19 mouse cellular contexts compared by ENCODE assay signal in the genomic region with DNA sequence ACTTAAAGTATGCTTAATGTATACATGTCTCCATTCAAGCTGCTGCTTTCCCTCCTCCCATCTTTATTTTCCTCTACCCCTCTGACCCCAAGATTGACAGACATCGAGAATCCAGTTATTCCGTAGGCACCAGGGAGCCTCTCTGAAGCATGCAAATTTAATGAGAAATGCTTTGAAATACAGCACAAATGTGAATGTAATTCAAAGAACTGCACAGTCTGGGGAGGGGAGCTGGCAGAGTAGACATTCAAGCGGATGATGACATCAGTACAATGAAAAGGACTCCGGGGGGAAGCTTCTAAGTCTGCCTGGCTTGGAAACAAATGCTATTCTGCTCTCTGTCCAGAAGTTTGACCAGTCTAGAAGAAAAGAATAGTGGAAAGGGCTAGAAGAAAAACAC. TPM values are rescaled to one million over a fixed set of nuclear protein-coding genes. Genes with fewer than 3 reads are reported as not detected.
DNase-seq lines count a peak whose midpoint lies in the region; ATAC-seq lines count a peak whose summit lies in the region.
"Had no signal": no experiment of that assay in that cellular context is flagged by ENCODE, and none has a peak within 500 bp of the region (broad histone marks: within the 10 kb centered on the region; RNA-seq: fewer than 3 reads in every experiment).

No protein-coding gene starts in this region.

- no peaks in the 10 kb centered on the region for H3K36me3 ChIP-seq in midbrain, embryonic 14.5 days (ENCODE audit: control insufficient read depth, insufficient read depth, low read length)
- H3K36me3 ChIP-seq in midbrain, embryonic 15.5 days (replicated peaks) = no peaks in the 10 kb centered on the region
- H3K36me3 ChIP-seq in forebrain, embryonic 12.5 days (replicated peaks) = no peaks in the 10 kb centered on the region
- no peaks in the 10 kb centered on the region for H3K36me3 ChIP-seq in forebrain, embryonic 15.5 days
- H3K36me3 ChIP-seq in heart, embryonic 12.5 days = no peaks in the 10 kb centered on the region
- H3K36me3 ChIP-seq: embryonic facial prominence, embryonic 12.5 days; hindbrain, embryonic 10.5 days; hindbrain, embryonic 15.5 days had no signal

- H3K27me3 ChIP-seq in midbrain, embryonic 14.5 days (ENCODE audit: control insufficient read depth, insufficient read depth, low read length) = no peaks in the 10 kb centered on the region
- H3K27me3 ChIP-seq in midbrain, embryonic 15.5 days (replicated peaks) = no peaks in the 10 kb centered on the region
- no peaks in the 10 kb centered on the region for H3K27me3 ChIP-seq in forebrain, embryonic 12.5 days
- H3K27me3 ChIP-seq in forebrain, embryonic 15.5 days = no peaks in the 10 kb centered on the region
- 0 out of 2 replicates have a peak, but pooled peaks cover 5% of the 10 kb centered on the region for H3K27me3 ChIP-seq in heart, embryonic 12.5 days (replicated peaks)
- H3K27me3 ChIP-seq: embryonic facial prominence, embryonic 12.5 days; hindbrain, embryonic 15.5 days had no signal

- no peaks in the 10 kb centered on the region for H3K9me3 ChIP-seq in midbrain, embryonic 14.5 days (ENCODE audit: control insufficient read depth, low read length)
- no peaks in the 10 kb centered on the region for H3K9me3 ChIP-seq in midbrain, embryonic 15.5 days
- H3K9me3 ChIP-seq in forebrain, embryonic 12.5 days = no peaks in the 10 kb centered on the region
- H3K9me3 ChIP-seq in forebrain, embryonic 15.5 days = no peaks in the 10 kb centered on the region
- no peaks in the 10 kb centered on the region for H3K9me3 ChIP-seq in heart, embryonic 12.5 days (replicated peaks)
- H3K9me3 ChIP-seq: embryonic facial prominence, embryonic 12.5 days; hindbrain, embryonic 10.5 days; hindbrain, embryonic 15.5 days had no signal

- H3K4me3 ChIP-seq in midbrain, embryonic 14.5 days (replicated peaks; ENCODE audit: low read depth, low read length) = no peak overlapping the region
- no peak overlapping the region for H3K4me3 ChIP-seq in midbrain, embryonic 15.5 days
- H3K4me3 ChIP-seq in forebrain, embryonic 12.5 days (replicated peaks) = no peak overlapping the region
- H3K4me3 ChIP-seq in forebrain, embryonic 15.5 days = no peak overlapping the region
- no peak overlapping the region for H3K4me3 ChIP-seq in heart, embryonic 12.5 days
- H3K4me3 ChIP-seq: embryonic facial prominence, embryonic 12.5 days; hindbrain, embryonic 10.5 days; hindbrain, embryonic 15.5 days had no signal

- peak; percentile 23 for DNase-seq in midbrain, embryonic 14.5 days
- DNase-seq in retina, postnatal 1 day = peak; percentile 2
- DNase-seq in kidney, postnatal 36 days = no peak
- DNase-seq: adrenal gland, adult 8-10 months; cerebellum, adult 11-12 months; cerebellum, adult 9-10 months; cerebellum, postnatal 25 days; gastrocnemius, postnatal 36 days; heart, adult 18-20 months had no signal

- no peak for ATAC-seq in midbrain, embryonic 14.5 days (ENCODE audit: low FRiP score, low TSS enrichment)
- no peak for ATAC-seq in midbrain, embryonic 15.5 days (replicated peaks)
- peak; percentile 36; the same call in 1 of the 2 replicates for ATAC-seq in forebrain, embryonic 12.5 days (ENCODE audit: low FRiP score)
- ATAC-seq in forebrain, embryonic 15.5 days (replicated peaks) = 0 out of 2 replicates have a peak, but pooled peaks have one; percentile 3
- no peak for ATAC-seq in heart, embryonic 12.5 days (ENCODE audit: insufficient number of reproducible peaks, low FRiP score)
- ATAC-seq: inflammation-experienced regulatory T-cells, adult 6 months; intestine, postnatal 0 days had no signal

- H3K4me1 ChIP-seq in midbrain, embryonic 14.5 days (ENCODE audit: control insufficient read depth, insufficient read depth, low read length) = no peaks in the 10 kb centered on the region
- 0 out of 2 replicates have a peak, but pooled peaks cover 5% of the 10 kb centered on the region for H3K4me1 ChIP-seq in midbrain, embryonic 15.5 days
- H3K4me1 ChIP-seq in forebrain, embryonic 12.5 days = no peaks in the 10 kb centered on the region
- no peaks in the 10 kb centered on the region for H3K4me1 ChIP-seq in forebrain, embryonic 15.5 days
- H3K4me1 ChIP-seq in heart, embryonic 12.5 days (replicated peaks) = no peaks in the 10 kb centered on the region
- H3K4me1 ChIP-seq: embryonic facial prominence, embryonic 12.5 days; hindbrain, embryonic 10.5 days; hindbrain, embryonic 15.5 days had no signal

- WGBS in midbrain, embryonic 14.5 days = 39% methylated on average over 4 of the region's 4 CpGs
- 26% methylated on average over 4 of the region's 4 CpGs for WGBS in midbrain, embryonic 15.5 days
- 41% methylated on average over 4 of the region's 4 CpGs for WGBS in forebrain, embryonic 12.5 days
- WGBS in forebrain, embryonic 15.5 days = 22% methylated on average over 4 of the region's 4 CpGs
- WGBS in heart, embryonic 12.5 days = 66% methylated on average over 4 of the region's 4 CpGs

- H3K4me2 ChIP-seq in midbrain, embryonic 14.5 days (ENCODE audit: low read length) = no peak overlapping the region
- H3K4me2 ChIP-seq in midbrain, embryonic 15.5 days = no peak overlapping the region
- no peak overlapping the region for H3K4me2 ChIP-seq in forebrain, embryonic 12.5 days
- no peak overlapping the region for H3K4me2 ChIP-seq in forebrain, embryonic 15.5 days (replicated peaks)
- no peak overlapping the region for H3K4me2 ChIP-seq in heart, embryonic 12.5 days
- H3K4me2 ChIP-seq: embryonic facial prominence, embryonic 12.5 days; heart, embryonic 11.5 days; hindbrain, embryonic 15.5 days had no signal

- H3K9ac ChIP-seq in midbrain, embryonic 14.5 days (replicated peaks; ENCODE audit: low read length) = no peak overlapping the region
- H3K9ac ChIP-seq in midbrain, embryonic 15.5 days = no peak overlapping the region
- H3K9ac ChIP-seq in forebrain, embryonic 12.5 days = no peak overlapping the region
- no peak overlapping the region for H3K9ac ChIP-seq in forebrain, embryonic 15.5 days (replicated peaks)
- no peak overlapping the region for H3K9ac ChIP-seq in heart, embryonic 12.5 days
- H3K9ac ChIP-seq: embryonic facial prominence, embryonic 12.5 days; hindbrain, embryonic 15.5 days had no signal

- no peak overlapping the region for H3K27ac ChIP-seq in midbrain, embryonic 14.5 days (replicated peaks; ENCODE audit: low read depth, low read length)
- no peak overlapping the region for H3K27ac ChIP-seq in midbrain, embryonic 15.5 days
- no peak overlapping the region for H3K27ac ChIP-seq in forebrain, embryonic 12.5 days
- H3K27ac ChIP-seq in forebrain, embryonic 15.5 days (replicated peaks) = no peak overlapping the region
- H3K27ac ChIP-seq in heart, embryonic 12.5 days (ENCODE audit: poor library complexity, severe bottlenecking) = no peak overlapping the region
- H3K27ac ChIP-seq: embryonic facial prominence, embryonic 12.5 days; hindbrain, embryonic 10.5 days; hindbrain, embryonic 15.5 days had no signal

RNA-seq across cellular contexts. Expression of a gene that starts 2.3 kb away (rescaled TPM):
- 4.7 and 5.1 TPM in 2 replicates for polyA plus RNA-seq in midbrain, embryonic 14.5 days (2014; fragmentation: Nextera tagmentation; extraction: Ambion mirVana)
- polyA plus RNA-seq in midbrain, embryonic 15.5 days (2015; fragmentation: Nextera tagmentation; extraction: Ambion mirVana) = 4.5 and 5.5 TPM in 2 replicates
- polyA plus RNA-seq in forebrain, embryonic 12.5 days (2016; fragmentation: Nextera tagmentation; extraction: Ambion mirVana) = 5.8 and 5.9 TPM in 2 replicates
- polyA plus RNA-seq in forebrain, embryonic 15.5 days (2015; fragmentation: Nextera tagmentation; extraction: Ambion mirVana) = 4.4 and 5.4 TPM in 2 replicates
- 4.5 TPM in 2 replicates for polyA plus RNA-seq in heart, embryonic 12.5 days (2016; fragmentation: Nextera tagmentation; extraction: Ambion mirVana)

Comparison
In these comparisons a context has a peak if more than half of its experiments do, and no peak if none do; other contexts are left out.
1. ATAC-seq: peak in forebrain, embryonic 12.5 days (single experiment) and forebrain, embryonic 15.5 days (single experiment); none in midbrain, embryonic 14.5 days (single experiment), midbrain, embryonic 15.5 days (single experiment) and heart, embryonic 12.5 days (single experiment).
2. DNase-seq: peak in midbrain, embryonic 14.5 days (single experiment) and retina, postnatal 1 day (single experiment); none in kidney, postnatal 36 days (0 of 2).